Mouse (Mus musculus) left cerebral cortex, adult 11 months (tissue): ENCODE measurements at regions not wholly inside any gene's neighbourhood (a gene's known extent, or its start where the extent isn't known, plus 50 kb on each side); places are given as distances from the start of the nearest gene placed in this dataset.
"Not testable (repeated sequence)": the region's sequence is repeated elsewhere in the genome, so short reads cannot be mapped to it uniquely, and the experiment has no call there.

ENCODE experiments used
- DNase-seq: peaks from one replicate; pipeline ENCODE4 v3.0.0; 2022; ENCODE audit warnings: low spot score

DNA sequence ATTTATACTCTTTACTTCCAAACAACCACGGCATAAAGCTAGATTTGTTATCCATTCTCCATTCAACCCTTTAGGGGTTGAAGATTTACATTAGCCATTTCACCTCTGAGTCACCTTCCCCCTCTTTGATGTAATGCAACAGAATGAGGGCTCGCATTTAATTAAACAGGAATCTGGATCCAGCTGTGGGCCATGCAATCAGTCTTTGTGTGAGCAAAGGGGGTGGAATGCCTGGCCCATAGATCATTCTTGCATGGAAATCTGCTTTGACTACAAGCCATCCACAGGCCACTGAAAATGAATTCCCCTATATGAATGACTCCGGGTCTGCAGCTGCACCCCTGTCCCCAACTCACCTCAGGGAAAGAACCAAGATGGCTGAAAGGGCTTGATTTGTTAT lies 574.4 kb downstream of the Cypt12 start:
- DNase-seq = no peak

DNA sequence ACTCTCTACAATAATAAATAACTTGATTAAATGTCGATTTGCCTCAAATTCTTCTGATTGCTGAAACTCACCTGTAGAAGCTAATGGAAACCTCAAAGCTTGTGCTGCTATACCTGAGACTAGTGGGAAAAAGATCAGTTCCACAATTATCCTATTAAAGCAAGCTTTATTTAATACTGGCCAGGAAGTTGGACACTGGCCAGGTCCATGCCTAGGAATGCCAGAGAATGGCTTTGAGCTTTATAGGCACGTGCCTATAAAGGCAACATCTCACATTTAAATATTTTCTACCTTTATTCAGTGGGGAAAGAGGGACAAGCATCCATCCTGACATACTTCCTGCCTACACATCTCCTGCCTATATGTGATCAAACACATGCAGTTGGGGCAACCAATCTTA lies 575.8 kb downstream of the Cypt12 start:
- no peak for DNase-seq

DNA sequence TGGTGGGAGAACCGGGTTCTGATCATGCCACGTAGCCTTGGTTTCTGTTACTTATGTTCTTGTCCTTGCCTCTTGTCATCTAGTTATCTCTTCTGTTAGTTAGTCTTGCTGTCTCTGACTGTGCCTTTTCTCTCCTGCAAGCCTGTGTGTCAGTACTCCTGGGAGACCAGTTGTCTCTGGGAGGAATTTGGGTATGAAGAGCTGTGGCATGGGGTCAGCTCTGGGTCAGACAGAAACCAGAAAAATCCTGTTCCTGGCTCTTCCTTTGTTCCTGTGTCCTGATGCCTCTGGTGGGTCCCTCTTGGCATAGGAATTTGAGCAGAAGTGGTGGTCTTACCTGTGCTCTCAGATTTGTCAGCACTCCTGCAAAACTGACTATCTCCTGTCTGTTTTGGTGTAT lies 609.0 kb downstream of the Cypt12 start:
- no peak for DNase-seq

DNA sequence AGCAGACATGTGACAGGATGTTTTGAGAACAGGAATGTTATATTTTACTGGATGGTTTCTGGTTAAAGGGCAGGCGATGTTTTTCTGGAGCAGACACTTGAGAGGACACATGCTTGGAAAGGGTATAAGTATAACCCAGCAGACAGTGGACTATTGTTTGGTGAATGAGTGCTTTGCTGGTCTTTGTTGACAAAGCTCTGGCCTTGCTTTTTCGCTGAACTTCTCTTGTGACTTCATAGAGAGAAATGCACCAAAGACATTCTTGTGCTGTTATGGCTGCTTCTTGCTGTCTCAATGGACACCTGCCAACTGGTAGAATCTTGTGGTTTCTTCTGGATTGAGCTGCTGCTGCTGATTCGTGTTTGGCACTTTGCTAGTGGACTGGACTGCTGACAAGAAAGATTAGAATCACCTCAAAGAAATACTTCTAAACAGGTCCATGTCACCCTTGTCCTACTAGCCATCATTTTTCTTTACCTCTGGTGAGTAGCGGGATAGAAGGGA lies 612.1 kb downstream of the Cypt12 start:
- DNase-seq = no peak

DNA sequence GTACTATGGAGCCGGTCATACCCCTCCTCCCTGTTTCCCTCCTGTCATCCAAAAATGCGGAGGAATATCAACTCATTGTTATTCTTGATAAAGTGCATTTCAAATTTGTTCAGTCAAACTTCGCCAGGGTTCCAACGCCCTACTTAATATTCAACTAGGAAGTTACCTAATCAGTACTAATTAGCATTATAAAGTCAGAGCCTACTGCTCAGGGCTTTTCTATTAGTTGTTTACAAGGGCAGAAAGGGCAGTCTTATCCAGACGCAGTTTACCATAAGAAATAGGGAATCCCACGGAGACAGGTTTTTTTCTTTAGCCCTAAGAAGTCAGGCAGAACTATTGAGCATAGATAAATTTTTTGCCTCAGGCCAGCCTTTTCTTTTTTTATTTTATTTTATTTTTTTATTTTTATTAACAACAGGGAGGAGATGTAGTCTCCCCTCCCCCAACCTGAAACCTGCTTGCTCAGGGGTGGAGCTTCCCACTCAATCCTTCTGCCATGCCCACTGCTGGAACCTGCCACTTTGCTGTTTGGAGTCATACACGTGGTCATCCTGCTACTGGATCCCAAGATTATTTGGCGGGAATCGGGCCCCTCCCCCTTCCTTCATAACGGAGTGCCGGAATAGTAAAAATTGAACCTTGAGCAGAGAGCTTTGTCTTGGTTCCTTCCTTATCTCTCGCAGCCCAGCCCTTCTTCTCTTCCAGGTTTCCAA lies 632.9 kb downstream of the Cypt12 start:
- not testable (repeated sequence) for DNase-seq

DNA sequence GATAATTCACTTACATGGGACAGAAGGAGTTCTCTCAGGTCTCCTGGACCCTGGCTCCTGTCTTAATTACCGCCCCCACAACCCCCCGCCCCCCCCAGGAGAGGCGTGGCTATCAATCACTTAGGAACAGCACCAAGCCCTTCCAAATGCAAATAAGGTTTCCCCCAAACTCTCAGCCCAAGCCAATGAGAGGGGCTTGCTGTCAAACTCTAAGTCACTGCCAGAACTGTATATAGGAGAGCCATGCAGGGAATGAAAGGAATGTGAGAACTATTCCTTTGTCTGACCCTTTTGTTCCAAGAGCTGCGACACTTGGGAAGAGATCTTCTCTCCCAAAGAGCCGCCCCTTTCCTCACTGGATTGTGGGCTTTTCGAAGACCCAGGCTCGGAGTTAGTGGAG lies 672.4 kb downstream of the Cypt12 start:
- DNase-seq = no peak

DNA sequence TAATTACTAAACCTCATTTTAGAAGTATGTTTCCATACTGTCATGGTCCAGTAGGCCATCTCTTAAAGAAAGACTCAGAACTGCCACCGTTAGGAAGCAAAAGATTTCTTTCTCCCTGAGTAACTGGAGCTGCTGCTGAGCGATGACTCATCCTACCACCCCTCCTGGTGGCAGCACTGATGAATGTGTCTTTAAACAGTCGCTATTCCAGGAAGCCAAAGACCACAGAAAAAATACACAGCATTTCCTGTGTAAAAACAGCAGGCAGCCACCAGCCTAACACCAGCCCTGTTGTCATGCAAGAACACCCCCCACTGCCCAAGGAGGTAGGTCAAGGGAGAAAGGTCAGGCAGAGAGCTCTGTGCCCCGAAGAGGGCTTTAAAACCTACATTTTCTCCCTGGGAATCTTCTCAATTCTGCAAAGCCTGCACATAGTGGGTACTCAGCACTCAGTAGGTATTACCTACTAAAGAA lies 675.7 kb downstream of the Cypt12 start:
- peak; percentile 29 for DNase-seq

DNA sequence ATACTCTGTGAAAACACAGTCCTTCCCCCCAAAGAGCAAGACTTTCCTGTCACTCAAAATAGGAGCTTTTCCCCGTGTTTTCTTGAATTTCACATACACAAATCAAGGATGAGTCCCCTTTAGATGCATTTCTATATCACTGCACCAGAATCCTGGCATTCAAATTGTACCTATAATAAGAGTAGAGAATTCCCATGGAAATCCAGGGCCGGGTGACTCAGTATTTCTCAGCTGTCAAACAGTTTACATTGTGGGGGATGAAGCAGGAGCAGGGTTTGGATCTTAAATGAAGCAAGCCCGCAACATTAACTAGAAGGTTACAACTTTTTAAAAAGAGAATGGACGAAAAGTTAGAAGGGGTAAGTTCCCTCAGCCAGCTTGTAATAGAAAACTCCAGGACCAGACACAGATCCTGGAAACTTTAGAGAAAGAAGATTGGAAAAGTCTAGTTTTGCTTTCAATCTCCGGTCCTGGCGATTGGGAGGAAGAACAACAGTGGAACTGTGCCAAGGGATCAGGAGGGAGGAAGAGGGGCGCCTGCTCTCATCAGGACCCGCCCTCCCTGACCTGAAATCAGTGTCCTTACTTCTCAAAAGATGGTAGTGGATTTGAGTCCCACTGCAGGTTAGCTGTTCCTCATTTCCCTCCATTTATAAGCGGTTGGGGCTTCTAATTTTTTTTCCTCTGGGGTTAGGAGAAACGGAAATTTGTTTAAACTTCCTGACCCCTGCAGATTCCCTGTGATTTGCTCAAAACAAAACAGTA lies 676.4 kb downstream of the Cypt12 start:
- no peak for DNase-seq

DNA sequence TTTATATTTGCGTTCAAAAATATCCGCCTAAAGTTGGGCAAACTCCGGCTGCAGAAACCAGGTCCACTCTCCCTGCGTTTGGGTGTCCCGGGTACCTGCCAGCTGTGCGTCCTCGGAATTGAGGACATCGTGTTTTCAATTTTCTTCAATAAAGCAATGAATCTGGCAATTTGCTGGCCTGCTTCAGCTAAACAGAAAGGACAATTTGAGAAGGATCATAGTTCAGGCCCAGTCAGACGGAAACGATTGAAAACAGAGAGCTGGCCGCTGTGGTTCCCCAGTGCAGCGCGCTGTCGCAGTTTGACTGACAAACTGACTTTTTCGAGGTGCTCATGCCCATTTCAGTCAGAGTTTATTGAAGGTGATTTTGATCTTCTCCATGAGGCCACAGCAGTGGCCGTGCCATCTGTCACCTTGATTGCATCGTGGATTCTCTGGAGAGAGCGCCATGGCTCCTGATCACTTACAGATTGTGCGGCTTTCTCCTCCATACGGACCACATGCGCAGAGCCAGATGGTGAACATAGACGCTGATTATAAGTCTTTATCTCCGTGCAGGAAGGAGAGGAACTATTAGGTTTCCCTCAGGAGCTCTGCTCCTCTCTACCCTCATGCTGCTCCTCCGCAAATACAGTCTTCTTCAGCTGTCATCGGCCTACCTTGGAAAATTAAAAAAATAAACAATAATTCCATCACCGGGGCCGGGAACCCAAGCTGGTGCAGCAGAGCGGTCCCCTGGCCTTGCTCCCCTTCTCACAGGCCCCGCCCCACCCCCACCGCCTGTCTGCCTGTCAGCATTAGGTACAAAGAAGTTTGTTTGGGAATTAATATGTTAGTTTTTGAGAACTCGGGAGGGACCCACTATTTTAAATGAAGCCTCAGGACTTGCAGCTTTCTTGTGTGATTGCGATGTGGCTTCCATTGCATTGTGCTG lies 677.5 kb downstream of the Cypt12 start:
- DNase-seq = no peak

DNA sequence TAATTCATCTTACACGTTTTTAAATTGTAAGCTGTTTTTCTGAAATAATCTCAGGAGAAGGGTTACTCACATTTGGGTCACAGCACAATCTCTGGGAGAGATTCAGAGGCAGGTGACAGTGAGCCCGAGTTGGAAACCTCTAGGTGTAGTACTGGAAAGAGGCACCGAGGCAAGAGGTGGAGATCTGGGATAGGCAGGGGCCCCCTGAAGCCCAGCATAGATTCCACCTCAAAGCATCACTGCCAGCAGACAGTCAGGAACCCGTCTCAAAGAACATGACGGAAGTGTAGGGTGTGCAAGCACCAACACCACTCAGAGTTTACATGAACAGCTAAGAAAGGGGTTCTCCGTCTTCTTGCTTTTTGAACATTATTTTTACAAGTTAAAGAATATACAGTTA lies 678.2 kb downstream of the Cypt12 start:
- DNase-seq = no peak

DNA sequence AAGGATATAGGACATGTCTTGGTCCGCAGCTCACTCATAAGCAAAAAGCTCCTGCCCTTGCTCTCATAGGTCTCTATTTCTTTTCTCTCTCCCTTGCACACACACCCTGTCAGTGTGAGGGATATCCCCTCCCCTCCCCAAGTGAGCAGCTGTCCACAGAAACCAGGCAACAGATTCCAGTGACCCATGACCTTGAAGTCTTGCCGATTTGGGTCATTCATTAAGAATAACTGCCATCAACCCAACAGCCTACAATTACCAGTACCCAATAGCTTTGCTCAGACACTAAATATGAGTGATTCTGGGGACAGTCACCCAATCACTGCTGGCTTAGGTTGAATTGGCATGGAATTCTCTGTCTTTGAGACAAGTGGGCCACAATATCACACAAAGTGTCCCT lies 678.6 kb downstream of the Cypt12 start:
- DNase-seq = no peak

DNA sequence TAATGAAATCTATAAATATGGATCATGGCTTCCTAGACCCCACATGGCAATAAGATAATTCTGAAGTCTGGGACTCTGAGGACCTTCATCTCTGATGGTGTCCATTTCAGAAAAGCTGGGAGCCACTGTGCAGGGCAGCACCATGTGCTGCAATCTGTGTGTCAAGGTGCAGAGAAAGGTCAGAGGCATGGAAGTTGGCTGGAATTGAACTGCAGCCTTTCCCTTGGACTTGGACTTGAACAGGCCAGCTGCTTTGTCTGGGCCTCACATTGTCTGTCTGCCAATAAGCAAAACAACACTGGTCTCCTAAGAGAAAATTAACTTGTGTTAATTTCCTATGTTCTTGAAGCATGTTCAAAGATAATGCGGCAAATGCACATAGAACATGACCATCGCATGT lies 681.0 kb downstream of the Cypt12 start:
- DNase-seq = no peak

DNA sequence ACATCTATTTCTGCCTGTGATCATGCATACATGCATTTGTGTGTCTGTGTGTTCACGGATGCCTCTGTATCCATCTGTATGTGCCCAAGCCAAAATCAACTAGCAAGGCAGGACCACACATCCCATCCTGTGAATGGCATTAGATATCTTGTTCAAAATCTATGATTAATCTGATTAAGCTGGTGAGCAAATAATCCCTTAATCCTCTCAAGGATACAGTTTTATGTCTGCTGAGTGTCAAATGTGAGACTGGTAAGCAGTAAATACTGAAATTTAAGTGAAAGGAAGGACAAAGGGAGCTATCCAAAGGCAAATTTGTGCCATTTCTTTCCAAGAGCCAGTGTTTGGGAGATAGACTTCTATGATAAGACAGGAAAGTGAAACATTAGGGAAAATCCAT lies 683.4 kb downstream of the Cypt12 start:
- no peak for DNase-seq

DNA sequence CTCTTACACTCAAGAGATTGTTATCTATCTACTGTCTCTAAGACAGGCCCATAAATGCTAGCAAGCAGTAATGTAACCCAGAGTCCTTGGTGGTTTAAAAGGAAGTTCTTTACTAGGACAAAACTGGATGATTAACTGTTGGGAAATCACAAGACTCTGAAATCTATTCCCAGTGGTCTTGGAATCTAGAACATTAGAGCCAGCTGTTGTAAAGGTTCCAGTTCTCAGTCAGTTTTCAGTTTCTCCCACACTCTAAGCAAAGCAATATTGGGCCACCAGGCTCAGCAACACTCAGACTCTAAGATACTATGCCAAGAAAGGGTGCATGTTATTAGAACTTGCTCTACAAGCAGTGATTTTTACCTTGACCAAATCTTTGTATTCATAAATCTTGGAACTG lies 686.6 kb downstream of the Cypt12 start:
- no peak for DNase-seq

DNA sequence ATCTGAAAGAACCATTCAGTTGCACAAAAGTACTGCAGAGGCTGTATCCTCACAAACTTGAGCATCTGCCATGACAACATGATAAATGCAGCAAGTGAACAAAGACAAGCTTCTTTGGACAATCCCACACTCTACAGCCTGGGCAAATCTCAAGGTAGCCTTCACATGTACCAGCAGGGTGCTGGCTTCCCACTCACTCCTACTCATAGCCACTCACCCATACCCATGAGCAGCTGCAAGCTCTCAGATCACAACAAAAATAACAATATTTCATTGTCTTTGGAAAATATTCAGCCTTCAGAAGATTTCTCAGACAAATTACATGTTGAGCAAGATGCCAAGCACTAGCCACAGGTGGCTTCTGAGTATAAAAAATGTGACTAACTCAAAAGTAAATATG lies 689.3 kb downstream of the Cypt12 start:
- DNase-seq = no peak

DNA sequence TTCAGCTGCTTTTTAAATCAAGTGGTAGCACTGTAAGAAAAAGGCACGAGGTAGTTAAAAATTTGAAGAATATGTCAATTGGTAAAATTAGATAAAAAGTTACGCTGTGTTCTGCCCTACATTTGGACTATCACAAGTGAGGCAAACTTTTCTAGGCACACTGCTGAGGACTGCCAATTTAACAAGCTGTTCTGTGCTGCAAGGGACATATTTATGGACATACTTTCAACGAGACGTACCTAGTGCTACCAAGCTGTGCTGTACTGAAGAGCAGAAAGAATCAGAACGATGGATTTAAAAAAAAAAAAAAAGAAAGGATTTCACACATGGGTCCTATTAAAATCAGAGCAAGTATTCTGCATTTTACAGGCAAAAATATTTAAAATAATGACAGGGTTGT lies 692.1 kb downstream of the Cypt12 start:
- DNase-seq = no peak

DNA sequence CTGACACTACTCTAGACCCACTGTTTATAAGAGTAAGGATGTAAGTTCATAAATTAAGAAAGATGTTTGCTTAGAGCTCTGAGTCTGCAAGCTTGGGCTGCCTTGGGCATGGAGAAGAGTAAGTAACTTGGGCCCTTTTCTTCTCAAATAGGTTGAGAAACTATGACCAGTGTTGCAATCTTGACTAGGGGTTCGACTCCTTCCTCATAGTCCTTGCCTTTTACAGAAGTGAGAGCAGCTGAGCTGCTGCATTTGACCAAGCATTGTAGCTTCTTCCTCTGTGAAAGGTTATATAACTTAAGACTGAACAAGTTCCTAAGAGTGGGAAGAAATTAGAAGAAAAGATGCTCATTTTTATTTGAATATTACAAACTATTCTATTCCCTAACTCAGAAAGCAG lies 693.5 kb downstream of the Cypt12 start:
- DNase-seq = no peak

DNA sequence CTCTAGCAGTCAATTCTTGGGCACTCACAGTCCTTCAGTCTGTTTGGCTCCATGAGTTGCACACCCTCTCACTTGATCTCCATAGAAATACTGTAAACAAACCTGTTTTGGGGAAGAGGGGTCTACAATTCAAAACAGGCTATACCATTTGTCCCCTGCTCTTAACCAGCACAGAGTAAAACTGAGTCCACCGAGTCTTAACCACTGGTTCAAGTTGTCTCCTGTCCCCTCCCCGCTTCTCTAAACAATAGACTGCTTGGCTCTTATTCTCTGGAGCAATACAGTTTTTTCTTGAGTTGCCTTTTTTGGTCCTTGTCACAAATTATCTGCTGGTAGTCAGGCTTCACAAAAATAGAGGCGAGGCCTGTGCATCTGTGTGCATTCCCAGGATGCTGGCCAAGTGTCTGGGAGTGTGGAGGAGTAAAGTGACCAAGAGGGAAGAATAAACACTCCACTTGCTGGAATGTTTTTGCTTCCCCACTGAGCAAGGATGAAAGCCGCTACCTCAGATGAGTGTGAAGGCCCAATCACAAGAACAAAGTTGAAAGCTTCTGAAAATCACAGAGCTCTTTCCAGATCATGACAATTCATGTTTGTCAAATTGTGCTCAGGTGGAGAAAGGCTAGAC lies 695.3 kb downstream of the Cypt12 start:
- DNase-seq = no peak

DNA sequence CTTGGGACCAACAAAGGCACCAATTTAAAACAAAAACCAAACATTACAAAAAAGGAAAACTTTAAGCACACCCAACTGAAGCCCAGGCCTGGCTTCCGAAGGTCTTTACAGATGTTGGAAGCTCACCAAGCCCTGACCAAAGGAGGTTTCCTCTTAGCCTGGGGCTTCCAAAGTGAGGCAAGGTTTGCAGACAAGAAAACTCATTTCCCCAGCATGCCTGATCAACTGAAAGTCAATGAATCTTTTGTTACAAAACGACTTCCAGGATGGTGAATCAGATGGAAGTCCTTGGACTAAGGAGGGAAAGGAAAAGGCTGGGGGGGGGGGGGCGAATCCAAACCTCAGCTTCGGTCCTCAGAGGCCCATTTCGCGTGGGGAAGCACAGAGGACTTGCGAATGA lies 697.3 kb downstream of the Cypt12 start:
- no peak for DNase-seq

DNA sequence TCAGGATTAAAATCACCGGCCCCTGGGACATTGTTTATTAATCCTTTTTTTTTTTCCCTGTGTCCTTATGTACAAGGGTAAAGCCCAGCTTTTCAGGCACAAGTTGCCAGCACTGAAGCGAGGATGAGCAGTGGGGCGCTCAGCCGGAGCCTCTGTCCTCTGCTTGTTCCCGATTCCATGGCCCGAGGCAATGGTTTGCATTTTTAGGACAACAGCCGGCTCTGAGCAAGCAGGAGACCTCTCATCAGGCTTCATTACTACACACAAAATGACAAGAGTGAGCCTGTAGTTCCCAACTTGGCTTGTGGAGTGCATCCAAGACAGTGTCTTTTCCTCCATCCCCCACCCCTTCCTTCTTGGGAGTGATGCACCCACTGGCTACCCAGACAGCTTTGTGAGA lies 697.7 kb downstream of the Cypt12 start:
- DNase-seq = no peak

DNA sequence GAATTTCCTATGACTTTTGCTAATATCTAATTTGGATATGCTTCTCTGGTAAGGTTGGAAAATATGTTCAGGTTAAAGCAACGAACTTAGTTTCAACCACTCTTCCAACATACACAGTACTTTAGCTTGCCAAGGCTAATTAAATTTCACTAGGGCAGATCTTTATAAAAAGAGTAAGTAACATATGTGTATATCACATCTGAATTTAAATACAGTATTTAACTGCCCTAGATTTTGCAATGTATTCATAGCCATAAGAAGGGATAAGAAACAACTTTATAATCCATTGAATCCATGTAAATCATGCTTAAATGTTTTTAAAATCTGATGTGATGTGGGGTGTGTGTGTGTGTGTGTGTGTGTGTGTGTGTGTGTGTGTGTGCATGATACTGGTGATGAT lies 705.3 kb downstream of the Cypt12 start:
- DNase-seq = no peak

DNA sequence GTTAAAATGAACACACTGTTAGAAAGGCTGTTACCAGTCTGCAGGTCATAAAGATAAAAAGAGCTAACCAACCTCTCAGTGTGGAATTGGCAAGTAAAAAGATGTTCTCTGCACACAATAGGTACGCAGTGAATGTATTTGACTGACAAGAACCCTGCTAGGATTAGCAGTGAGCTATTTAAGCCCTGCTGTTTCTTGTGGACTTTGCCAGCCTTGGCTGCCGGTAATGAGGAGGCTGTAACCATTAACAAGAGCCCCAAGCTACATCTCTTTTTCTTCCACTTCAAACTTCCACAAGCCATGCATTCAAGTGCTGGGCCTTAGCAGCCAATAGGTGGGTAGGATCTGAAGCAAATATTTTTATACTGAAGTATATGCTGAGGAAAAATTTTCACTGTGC lies 717.5 kb downstream of the Cypt12 start:
- no peak for DNase-seq
